Mouse (Mus musculus): ENCODE data around the gene Map3k6.
A peak's percentile ranks its signal among the peaks of the same experiment; 100 is the strongest.

Gene Map3k6

DNA sequence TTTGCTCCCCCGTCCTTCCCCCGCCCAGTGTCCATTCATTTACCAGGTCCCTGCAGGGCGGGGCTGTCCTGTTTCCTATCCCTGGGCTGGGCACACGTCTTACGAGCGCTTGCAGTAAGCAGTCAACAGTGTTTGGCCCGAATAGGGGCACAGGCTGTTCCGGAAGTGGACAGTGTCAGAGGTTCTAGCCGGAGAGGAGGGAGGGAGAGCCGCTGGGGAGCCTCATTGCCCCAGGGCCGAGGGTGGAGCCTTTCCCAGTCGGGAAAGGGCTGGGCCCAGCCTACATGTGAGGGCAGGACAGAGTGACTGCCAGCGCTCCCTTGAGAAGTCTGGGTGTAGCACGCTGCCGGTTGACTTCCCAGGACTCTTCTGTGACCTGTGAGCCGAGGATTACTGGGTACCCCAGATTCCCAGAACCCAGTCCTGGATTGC is at the start of gene Map3k6:
Map3k6 (plus strand) TSS at position 329 of the 432 bp plus-strand sequence.
- peak; percentile 24 for DNase-seq

DNA sequence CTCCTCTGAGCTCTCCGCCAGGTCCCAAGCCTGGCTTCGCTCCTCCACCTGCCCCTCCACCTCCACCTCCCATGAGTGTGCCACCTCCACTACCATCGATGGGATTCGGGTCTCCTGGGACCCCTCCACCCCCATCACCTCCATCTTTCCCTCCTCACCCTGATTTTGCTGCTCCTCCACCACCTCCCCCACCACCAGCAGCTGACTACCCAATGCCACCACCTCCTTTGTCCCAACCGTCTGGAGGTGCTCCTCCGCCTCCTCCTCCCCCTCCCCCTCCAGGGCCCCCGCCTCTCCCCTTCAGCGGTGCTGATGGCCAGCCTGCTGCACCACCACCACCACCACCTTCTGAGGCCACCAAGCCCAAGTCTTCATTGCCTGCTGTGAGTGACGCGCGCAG is 46.1 kb upstream of the Map3k6 start:
- no peak for DNase-seq

DNA sequence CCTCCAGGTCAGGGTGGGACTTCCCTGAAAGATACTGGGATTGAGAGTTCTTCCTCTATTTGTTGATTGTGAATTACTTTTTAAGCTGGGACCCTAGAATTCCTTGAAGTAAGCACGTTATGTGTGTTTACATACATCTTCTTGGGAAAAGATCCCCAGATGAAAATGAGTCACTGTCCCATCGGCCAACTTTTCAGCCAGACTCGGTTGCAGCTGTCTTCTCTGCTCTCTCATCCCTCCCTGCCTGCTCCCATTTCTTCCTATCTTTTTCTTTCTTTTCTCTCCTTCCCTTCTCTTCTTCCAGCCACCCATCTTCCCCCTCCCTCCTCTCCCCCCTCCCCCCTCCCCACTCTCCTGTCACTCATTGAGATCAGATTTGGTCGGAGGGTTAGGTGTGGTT is 45.6 kb upstream of the Map3k6 start:
- DNase-seq: no peak

DNA sequence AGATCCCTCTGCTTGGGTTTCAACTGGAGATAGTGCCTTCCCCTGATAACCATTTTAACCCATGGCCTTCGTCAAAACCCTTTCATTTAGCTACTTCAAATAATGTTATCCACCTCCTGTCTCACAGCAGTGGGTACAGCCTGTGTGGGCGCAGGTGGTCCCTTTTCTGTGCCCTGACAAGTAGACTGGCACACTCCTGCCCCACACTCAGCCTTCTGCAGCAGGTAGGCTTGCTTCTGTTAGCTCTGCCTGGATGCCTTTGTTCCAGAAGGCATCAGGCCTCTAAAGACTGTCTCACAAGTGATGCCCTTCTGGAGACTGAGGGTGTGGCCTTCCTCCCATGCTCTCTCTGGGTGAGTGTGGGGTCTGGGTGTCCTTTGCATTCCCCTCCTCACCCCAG is 44.5 kb upstream of the Map3k6 start:
- DNase-seq: peak; percentile 45

DNA sequence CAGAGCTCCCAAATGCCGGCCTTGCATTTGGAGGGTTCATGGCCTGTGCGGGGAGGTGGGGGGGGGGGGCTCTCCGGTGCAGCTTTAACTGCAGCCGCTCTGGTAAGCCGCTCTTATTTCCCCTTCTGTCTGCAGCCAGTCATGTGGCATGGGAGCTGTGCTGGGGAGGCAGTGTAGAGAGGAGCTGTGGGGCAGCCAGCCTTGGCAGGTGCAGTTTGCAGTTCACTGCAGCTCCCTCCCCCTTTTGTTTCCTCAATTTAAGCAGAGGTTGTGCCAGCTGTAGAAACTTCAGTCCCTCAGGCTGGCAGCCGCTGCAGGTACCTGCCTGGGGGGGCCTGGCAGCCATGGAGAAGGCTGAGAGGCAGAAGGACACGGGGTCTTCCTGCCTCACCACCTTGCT is 43.8 kb upstream of the Map3k6 start:
- DNase-seq: peak; percentile 74

DNA sequence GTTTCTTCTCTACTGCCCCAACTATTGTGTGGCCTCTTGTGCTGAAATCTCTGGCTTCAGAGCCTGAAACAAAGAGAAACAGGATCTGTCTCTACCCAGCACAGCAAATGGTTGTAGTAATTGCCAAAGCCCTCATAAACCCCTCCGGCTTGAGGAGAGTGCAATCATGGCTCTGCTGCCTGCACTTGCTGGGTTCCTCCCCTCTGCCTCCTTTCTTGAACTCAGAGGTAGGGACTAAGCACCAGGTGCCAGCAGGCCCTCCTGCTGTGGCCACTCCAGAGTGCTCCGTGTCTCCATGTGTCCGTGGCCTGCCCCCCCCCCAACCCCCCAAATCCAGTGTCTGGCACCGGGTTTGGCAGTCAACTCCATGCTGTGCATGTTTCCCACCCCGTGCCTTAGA is 43.3 kb upstream of the Map3k6 start:
- DNase-seq: no peak

DNA sequence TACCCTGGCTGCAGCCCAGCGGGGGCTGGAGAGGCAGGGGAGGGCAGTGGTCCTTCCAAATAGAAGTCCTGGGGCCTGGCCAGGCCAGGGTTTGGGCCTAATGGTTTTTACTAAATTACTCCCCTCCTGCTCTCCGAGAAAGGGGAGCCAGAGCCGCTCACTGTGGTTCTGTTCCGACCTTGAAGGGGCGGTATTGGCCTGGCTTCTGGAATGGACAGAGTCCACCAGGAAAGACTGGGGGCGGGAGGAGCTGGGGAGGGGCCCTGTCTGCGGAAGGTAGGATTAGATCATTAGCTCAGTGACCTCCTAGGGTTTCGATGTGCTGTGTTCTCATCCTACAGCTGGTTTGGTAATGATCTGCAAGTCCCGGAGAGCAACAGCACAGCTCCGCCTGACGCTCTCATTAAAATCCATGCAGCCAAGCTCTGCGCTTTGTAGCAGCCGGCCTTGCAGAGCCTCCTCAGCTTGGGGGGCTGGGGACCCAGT is 42.8 kb upstream of the Map3k6 start:
- no peak for DNase-seq

DNA sequence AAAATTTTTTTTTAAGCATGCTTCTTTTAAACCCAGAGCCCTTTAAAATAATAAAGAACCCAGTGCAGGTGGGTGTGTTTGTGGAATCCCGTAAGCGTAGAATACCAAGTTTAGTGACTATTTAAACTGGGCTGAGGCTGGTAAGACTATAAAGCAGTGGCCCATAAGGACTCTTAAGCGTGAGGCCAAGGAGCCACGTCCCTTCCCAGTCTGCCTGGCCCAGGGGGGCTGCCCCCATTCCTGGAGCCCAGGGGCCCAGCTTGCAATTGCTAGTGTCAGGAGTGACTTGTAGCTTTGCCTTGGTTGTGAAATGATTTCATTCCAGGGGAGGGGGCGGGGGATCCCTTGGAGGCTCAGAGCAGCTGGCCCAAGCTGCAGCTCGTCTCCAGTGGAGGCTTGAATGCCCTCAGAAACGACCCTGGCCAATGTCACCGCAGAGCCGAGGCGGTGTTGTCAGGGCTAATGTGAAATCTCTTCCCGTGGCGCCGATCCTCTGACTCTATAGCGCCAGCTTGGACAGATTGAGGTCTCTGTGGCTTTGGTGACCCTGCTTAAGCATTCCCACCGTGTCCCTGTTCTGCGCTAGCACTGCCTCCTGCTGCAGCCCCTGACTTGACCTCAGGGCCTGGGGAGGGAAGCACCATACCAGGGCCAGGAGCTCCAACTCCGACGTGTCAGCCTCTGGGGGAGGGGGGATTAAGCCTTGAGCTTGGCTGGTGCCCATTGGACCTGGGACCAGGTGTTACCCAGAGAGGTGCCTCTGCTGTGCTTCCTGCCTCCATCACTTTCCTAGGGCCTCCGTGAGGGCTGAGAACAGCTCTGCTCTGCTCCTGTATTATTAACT is 42.1 kb upstream of the Map3k6 start:
- DNase-seq: no peak

DNA sequence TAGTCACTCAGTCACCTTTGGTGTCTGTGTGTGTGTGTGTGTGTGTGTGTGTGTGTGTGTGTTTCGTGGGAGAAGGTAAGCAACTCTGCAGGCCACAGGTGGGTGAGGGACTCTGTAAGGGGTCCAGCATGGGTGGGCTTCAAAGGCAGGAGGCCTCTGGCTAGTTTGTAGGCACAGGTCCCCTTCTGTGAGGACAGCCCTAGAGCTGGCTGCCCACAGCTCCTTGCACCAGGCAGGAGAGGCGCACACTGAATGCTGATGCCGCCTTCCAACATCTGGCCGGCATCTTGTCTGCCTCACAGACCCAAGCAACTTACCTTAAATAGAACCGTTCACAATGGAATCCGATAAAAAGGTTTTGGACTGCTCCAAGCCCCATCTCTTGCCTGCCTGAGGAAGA is 40.9 kb upstream of the Map3k6 start:
- no peak for DNase-seq

DNA sequence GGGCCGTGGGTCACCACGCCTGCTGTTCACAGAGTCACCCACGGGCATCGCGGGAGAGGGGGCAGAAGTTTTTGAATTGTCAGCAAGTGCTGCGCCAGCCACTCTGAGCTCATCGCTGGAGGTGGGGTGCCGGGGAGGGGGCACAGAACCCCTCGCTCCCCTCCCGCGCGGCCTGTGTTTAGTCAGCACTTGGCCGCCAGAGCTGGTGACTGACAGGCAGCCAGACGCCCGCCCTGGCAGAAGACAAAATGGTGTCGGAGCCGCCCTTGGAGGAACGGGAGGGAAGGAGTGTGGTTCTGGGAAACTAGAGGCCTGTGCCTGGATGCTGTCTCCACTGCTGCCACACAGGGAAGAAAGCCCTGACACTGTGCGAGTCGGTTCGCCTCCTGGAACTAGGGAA is 40.3 kb upstream of the Map3k6 start:
- DNase-seq: no peak

DNA sequence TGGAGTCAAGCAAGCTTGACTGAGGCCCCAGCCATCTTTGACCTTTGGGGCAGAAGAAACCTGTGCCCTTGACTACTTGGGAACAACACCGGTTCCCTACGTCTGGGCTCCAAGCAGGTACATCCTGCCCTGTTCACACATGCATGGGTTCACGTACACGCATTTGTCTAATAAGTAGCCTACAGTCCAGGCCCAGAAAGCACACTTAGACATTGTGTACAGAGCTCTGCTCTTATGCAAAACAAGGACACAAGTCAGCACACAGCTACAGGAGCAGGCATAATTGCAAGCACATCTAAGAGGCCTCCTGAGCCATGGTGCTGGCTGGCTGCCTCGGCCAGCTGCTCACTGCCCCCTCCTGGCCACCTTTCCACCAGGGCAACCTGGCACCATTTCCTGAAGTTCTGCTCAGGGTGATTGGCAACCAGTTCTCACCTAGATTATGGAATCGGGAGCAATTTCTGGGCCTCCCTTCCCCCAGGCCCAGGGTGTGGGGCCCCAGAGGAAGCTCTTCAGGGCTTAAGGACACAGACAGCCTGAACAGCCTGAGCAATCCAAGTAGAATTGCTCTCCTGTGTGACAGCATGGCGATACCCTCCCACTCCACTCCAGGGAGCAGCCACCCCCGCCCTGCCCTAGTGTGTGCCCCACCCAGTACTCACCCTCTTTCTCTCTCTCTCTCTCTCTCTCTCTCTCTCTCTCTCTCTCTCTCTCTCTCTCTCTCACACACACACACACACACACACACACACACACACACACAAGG is 39.4 kb upstream of the Map3k6 start:
- peak; percentile 73 for DNase-seq

DNA sequence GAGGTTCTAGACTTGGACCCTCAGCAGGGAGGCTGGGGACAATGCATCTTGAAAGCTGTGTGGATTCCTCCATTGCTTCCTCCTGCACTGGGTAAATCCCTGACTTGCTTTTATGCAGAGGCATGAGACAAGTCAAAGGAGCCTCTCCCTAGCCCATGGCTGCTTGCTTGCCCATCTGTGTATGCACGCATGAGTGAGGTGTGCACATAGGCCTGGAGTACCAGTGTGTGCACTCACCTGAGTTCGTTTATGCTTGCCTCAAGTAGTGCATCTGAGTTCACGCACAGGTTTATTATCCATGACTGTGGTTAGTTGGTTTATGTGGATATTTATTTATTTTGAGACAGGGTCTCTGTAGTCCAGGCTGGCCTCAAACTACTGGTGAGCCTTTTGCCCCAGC is 38.4 kb upstream of the Map3k6 start:
- DNase-seq: no peak

DNA sequence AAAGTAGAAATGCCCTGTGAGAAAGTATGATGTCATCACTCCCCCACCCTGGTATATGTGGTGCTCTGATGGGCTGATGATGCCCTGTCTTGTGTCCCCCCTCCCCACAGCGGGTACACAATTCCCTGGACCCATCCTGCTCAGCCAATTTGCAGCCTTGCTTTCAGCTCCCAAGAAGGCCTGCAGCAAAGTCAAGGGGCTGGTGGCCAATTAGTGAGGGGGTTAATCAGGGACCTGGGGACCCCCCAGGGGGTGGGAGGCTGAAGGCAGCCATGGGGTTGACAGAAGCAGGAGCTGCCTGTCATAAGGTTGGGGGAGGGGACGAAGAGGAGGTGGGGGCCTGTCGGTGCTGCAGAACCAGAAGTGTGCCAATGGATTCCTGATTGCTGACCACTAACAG is 37.0 kb upstream of the Map3k6 start:
- no peak for DNase-seq

DNA sequence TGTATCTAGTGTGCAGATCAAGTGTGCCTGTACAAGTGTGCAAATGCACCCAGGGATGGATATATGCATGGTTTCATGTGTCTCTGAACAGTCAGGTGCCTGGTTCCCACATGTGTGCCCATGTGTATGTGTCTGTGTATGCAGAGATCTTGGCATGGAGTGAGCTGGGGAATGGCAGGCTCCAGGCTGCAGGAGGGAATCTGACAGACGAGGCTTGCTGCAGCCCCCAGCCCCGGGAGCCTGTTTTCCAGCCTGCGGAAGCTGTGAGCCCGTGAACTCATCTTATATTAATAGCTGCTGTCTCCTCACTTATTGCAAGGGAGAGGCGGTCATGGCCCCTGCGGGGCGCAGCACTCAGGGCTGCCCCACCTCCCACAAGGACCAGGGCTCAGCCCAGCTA is 36.2 kb upstream of the Map3k6 start:
- no peak for DNase-seq

DNA sequence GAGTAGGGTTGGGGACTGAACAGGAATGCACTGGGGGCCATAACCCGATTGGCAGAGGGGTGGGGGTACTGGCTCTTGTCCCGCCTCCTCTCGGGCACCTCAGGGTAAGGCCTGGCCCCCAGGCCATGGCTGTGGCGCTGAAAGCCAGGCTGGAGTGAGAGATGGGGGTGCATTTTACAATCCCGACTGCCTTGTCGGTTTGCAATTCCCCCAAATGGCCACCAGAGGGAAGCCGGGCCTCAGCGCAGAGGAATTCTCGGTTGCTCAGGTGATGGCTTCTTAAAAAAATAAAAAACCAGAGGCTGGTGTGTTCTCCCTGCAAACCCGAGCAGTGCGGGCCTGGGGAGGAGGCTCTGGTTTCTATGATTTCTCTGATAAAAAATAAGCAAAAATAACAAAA is 31.3 kb upstream of the Map3k6 start:
- peak; percentile 64 for DNase-seq

DNA sequence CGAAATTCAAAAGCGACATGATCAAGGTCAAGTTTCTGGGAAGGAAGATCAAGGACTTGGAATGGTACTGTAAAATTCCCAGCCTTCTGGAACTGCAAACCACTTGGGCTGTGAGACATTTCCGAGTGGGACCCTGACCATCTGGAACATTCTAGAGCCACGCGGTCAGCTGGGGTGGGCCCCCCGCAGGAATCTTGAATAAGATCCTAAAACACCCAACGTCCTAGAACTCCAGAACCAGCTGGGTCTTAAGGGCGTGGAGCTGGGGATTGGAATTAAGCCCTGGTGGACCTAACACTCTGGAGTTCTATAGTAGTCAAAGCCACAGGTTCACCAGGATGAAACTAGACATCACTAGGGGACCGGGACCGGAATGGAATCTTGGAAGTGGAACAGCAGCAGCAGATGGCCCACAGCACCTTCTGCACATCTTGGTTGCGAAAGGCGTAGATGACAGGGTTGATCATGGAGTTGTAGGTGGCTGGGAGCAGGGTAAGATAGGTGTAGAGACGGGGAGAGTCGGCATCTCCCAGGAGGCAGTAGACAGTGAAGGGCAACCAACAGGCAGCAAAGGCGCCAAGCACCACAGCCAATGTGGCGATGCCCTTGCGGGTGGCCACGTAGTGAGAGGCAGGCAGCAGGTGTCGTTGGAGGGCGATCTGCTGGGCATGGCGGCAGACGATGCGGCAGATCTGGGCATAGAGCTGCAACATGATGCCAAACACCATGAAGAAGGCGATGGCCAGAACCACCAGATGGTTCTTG is 30.4 kb upstream of the Map3k6 start:
- DNase-seq: no peak

DNA sequence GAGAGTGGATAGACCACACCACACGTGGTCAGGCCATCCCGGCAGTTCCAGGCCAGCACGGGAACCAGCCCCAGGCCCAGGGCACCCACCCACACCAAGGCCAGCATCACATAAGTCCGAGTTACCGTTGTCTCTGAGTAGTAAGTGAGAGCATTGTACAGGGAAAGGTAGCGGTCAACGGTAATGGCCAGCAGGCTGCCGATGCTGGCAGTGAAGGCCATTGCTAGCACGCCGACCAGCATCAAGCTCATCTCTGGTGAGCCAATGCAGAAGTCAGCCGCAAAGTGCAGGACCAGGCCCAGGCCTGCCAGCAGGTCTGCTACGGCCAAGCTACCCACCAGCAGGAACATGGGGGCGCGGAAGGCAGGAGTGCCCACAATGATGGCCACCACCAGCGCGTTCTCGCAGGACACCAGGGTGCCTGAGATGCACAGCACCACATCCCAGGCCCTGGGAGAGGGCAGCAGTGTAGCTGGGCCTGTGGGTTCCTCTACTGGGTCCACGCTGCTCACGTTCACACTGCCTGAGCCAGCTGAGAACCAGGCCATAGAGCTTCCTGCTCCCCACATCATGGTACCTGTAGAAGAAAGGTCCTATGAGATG is 29.7 kb upstream of the Map3k6 start:
- no peak for DNase-seq

DNA sequence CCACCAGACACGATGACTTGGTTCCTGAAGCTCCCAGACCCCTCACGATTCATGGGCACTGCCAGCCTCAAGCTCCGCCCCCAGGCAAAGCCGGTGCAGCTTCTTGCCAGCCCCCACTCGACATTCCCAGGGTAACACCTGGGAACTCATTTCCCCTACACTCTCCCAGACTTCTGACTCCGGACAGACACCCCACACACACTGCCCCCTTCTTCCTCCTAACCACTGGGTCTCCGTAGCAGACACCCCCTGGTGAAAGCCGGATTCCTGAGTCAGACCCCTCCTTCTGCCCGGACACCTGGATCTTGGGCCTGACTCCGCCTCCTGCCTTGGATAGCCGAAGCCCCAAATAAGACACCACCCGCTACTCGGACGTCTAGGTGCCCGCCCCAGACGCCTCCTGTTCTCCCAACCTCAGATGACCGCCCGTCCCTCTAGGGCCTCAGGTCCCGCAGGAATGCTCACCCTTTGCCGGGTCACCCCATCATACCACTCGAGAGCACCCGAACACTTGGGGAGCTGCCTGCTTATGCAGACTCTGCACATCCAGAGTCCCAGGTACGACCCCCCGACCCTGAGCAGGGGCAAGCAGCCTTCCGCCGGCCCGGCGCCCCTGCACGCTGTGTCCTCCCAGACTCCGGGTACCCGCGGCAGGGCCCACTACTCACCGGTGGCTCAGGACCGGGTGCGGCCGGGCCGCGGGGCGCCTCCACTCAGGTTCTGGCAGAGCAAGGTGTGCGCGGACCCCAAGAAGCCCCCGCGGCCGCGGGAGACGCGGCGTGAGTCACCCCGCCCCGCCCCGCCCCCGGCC is 28.7 kb upstream of the Map3k6 start, which contains the start of the genes Cd164l2 and Gpr3:
Cd164l2 (plus strand) TSS at position 381 of the 811 bp plus-strand sequence.
Gpr3 (minus strand) TSS at position 786 of the 811 bp plus-strand sequence.
- DNase-seq: no peak

DNA sequence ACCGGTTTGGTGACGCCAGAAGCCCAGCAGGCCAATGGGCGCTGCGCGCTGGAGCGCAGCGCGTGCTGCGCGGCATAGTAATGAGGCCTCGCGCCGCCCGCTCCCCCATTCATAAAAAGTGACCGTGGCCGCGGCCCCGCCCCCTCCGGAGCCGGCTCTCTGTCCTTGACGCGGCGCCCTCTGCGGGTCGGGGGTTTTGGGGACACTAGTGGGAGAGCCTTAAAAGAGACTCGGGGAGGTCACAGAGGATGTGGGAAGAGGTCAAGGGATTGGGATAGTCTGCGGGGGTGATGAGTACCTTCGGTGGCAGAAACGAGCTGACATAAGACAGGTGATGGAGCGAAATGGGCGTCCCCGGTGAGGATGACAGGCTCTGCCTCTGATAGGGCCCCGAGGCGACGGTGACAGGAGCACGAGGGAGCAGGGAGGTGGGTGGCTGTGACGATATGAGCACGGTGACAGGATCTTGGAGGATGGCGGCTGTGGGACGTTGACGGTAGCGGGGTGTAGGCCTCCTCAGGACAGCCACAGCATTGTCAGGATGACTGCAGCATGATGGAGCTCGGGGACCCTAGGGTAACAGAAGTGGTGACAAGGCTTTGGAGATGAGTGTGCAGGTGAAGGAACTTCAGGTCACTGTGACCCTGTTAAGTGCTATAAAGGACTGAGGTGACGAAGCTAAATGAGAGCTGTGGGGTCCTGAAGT is 27.9 kb upstream of the Map3k6 start:
- peak; percentile 55 for DNase-seq

DNA sequence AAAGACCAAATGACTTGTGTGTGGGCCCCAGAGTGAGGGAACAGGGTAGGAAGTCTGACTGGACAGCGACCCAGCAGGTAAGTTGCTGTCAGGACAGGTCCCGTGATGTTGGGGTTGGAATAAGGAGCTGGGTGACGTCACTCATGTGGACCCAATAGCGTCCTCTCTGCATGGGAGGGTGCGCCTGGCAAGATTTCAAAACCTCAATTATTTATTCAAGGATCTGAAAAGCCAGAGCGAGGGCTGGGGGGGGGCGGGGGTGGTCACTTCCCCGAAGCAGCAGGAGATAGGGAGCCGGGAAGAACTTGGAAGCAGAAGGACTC is 27.4 kb upstream of the Map3k6 start:
- no peak for DNase-seq

DNA sequence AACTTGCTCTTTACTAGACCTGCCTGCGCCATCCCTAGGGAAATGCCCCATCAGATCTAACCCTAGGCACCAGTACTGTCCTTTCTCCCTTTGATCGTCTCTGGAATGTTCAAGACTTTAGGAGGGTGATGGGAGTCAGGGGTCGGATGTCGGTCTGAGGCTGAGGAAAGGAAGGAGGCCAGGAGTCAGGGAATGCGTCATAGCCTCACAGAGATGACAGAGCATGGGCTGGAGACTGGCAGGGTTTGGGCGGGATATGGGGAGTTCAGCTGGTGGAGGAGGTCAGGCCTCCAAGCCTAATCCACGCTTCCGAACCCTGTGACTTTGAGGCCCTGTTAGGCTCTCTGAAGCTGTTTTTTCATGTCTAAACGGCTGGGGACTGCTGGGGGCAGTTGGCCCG is 27.0 kb upstream of the Map3k6 start:
- DNase-seq: no peak

Measured in thymus, postnatal 25 days (tissue).